Mouse (Mus musculus): ENCODE measurements around the gene Wdr54. TPM values are rescaled to one million over a fixed set of nuclear protein-coding genes. Genes with fewer than 3 reads are reported as not detected.

Gene Wdr54
- polyA plus RNA-seq, 1 experiment from 2014 or later, result 18.0 TPM

GRCm38 (mm10) chr6:83104158-83104557 is 52.0 kb downstream of the Wdr54 start:
- 60% methylated on average over 4 of the region's 4 CpGs for WGBS
- H3K4me1 ChIP-seq (replicated peaks; ENCODE audit: control insufficient read depth, insufficient read depth, low read length), result peaks cover 24% of the 10 kb centered on the region
- DNase-seq (ENCODE audit: low spot score), result no peak
- H3K4me2 ChIP-seq (replicated peaks), result no peak overlapping the region
- no peaks in the 10 kb centered on the region for H3K27me3 ChIP-seq (ENCODE audit: control insufficient read depth, insufficient read depth, low read length)
- ATAC-seq (ENCODE audit: low FRiP score), result no peak
- no peak overlapping the region for H3K4me3 ChIP-seq (replicated peaks; ENCODE audit: low read length)
- no peak overlapping the region for H3K9ac ChIP-seq
- H3K27ac ChIP-seq, result no peak overlapping the region
- H3K36me3 ChIP-seq (replicated peaks; ENCODE audit: control insufficient read depth, insufficient read depth), result peaks cover 18% of the 10 kb centered on the region
- no peaks in the 10 kb centered on the region for H3K9me3 ChIP-seq (ENCODE audit: control insufficient read depth, low read length)

DNA sequence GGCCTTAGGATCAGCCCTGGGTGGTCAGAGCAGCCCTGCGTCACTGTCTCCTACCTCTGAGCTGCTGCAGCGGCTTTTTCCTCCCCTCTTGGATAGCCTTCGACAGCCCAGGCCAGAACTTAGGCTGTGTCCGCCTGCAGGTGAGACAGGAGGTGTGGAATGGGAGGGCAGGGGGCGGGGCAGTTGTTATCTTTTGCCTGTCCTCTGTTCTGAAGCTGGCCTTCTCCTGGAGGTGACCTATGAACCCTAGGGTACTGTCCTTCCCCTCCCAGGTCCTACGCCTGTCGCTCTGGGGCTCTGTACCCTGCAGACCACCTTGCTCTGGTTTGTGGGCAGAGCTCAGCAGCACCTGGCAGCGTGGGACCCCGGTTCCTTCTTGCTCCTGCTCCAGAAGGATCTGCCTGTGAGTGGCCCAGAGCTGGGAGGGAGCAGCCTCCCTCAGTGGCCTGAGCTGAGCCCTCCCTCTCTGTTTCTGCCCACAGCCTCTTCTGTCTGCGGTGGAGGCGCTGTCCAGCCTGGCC is 53.0 kb downstream of the Wdr54 start:
- H3K4me1 ChIP-seq (replicated peaks; ENCODE audit: control insufficient read depth, insufficient read depth, low read length), result peaks cover 18% of the 10 kb centered on the region
- 51% methylated on average over 11 of the region's 11 CpGs for WGBS
- no peaks in the 10 kb centered on the region for H3K27me3 ChIP-seq (ENCODE audit: control insufficient read depth, insufficient read depth, low read length)
- H3K9me3 ChIP-seq (ENCODE audit: control insufficient read depth, low read length), result no peaks in the 10 kb centered on the region
- DNase-seq (ENCODE audit: low spot score) (no peak), ATAC-seq (ENCODE audit: low FRiP score) (no peak)
- peak overlapping the region; percentile 75 for H3K9ac ChIP-seq
- H3K36me3 ChIP-seq (replicated peaks; ENCODE audit: control insufficient read depth, insufficient read depth), result peaks cover 18% of the 10 kb centered on the region
- H3K4me2 ChIP-seq (replicated peaks), result peak overlapping the region; percentile 95
- H3K27ac ChIP-seq, result no peak overlapping the region
- H3K4me3 ChIP-seq (replicated peaks; ENCODE audit: low read length), result peak overlapping the region; percentile 53

- peaks cover 7% of the 10 kb centered on the region for H3K36me3 ChIP-seq (replicated peaks; ENCODE audit: control insufficient read depth, insufficient read depth)
- H3K9me3 ChIP-seq (ENCODE audit: control insufficient read depth, low read length), result no peaks in the 10 kb centered on the region
- DNase-seq (ENCODE audit: low spot score) (peak; percentile 58), ATAC-seq (ENCODE audit: low FRiP score) (peak; percentile 79)
- WGBS, result under 1% methylated on average over 73 of the region's 74 CpGs
- H3K4me2 ChIP-seq (replicated peaks), result peak overlapping the region; percentile 95
- no peaks in the 10 kb centered on the region for H3K27me3 ChIP-seq (ENCODE audit: control insufficient read depth, insufficient read depth, low read length)
- peaks cover 12% of the 10 kb centered on the region for H3K4me1 ChIP-seq (replicated peaks; ENCODE audit: control insufficient read depth, insufficient read depth, low read length)
- peak overlapping the region; percentile 63 for H3K27ac ChIP-seq
- H3K9ac ChIP-seq, result peak overlapping the region; percentile 75
- peak overlapping the region; percentile 53 for H3K4me3 ChIP-seq (replicated peaks; ENCODE audit: low read length)
These were observed 54.3 kb downstream of the Wdr54 start for GRCm38 (mm10) chr6:83101688-83102556.

DNA sequence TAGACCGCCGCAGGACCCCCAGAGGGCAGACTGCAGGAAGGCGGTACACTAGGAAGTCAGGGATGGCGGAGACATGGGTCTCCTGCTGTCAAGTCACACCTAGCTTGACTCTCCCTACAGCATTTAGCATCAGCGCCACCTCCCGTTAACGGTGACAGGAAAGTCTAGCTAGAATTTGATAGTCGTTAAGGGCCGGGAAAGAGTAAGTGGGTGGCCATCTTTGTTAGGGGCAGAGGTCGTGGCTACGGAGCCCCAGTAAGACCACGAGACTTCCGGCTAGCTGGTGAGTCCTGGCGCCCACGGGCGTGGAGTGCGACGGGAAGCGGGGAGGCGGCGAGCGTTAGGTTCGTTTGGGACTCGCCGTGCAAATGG is 54.9 kb downstream of the Wdr54 start, which contains the start of the genes Ccdc142 and Gm42688:
Ccdc142 (plus strand) TSS at position 286 of the 372 bp plus-strand sequence.
Gm42688 (plus strand) TSS at position 302 of the 372 bp plus-strand sequence.
- peaks cover 12% of the 10 kb centered on the region for H3K4me1 ChIP-seq (replicated peaks; ENCODE audit: control insufficient read depth, insufficient read depth, low read length)
- H3K36me3 ChIP-seq (replicated peaks; ENCODE audit: control insufficient read depth, insufficient read depth), result peaks cover 3% of the 10 kb centered on the region; the same call in 1 of the 2 replicates

More for the DNA sequence above, 54.9 kb downstream of the Wdr54 start, which contains the start of the genes Ccdc142 and Gm42688:
- Histone ChIP-seq H3K4me3 (replicated peaks; ENCODE audit: low read length) (peak within 1 kb of the TSS; percentile 53), H3K4me2 (replicated peaks) (peak within 1 kb of the TSS; percentile 95), H3K27me3 (ENCODE audit: control insufficient read depth, insufficient read depth, low read length) (no peaks in the 10 kb centered on the region), H3K9me3 (ENCODE audit: control insufficient read depth, low read length) (no peaks in the 10 kb centered on the region), H3K9ac (peak within 1 kb of the TSS; percentile 75), H3K27ac (peak within 1 kb of the TSS; percentile 63)
- DNase-seq (ENCODE audit: low spot score), result peak; percentile 85
- peak; percentile 88 for ATAC-seq (ENCODE audit: low FRiP score)
- WGBS, result under 1% methylated on average over 25 of the region's 25 CpGs

Other genes with a start within 250 kb of the Wdr54 start
- gene Sema4f, start 216.6 kb downstream of the Wdr54 start, polyA plus RNA-seq (2014; fragmentation: Nextera tagmentation; extraction: Ambion mirVana), result 14.0 and 14.4 TPM in 2 replicates
- 0.16 TPM in 1 of 2 replicates, not detected in the other for gene M1ap, start 209.5 kb downstream of the Wdr54 start, polyA plus RNA-seq (2014; fragmentation: Nextera tagmentation; extraction: Ambion mirVana)
- gene Dok1, start 122.9 kb downstream of the Wdr54 start, polyA plus RNA-seq (2014; fragmentation: Nextera tagmentation; extraction: Ambion mirVana), result 1.2 and 2.2 TPM in 2 replicates
- 3.5 and 4.9 TPM in 2 replicates for gene Loxl3, start 122.2 kb downstream of the Wdr54 start, polyA plus RNA-seq (2014; fragmentation: Nextera tagmentation; extraction: Ambion mirVana)
- 109 and 111 TPM in 2 replicates for gene Aup1, start 101.9 kb downstream of the Wdr54 start, polyA plus RNA-seq (2014; fragmentation: Nextera tagmentation; extraction: Ambion mirVana)
- 40.4 and 42.9 TPM in 2 replicates for gene Htra2, start 101.1 kb downstream of the Wdr54 start, polyA plus RNA-seq (2014; fragmentation: Nextera tagmentation; extraction: Ambion mirVana)
- 0.29 TPM in 2 replicates for gene Dqx1, start 98.6 kb downstream of the Wdr54 start, polyA plus RNA-seq (2014; fragmentation: Nextera tagmentation; extraction: Ambion mirVana)
- 0.22 TPM in 1 of 2 replicates, not detected in the other for gene Tlx2, start 86.1 kb downstream of the Wdr54 start, polyA plus RNA-seq (2014; fragmentation: Nextera tagmentation; extraction: Ambion mirVana)
- gene Pcgf1, start 78.5 kb downstream of the Wdr54 start, polyA plus RNA-seq (2014; fragmentation: Nextera tagmentation; extraction: Ambion mirVana), result 36.3 and 36.7 TPM in 2 replicates
- gene Lbx2, start 70.0 kb downstream of the Wdr54 start, polyA plus RNA-seq (2014; fragmentation: Nextera tagmentation; extraction: Ambion mirVana), result not detected in 2 replicates
- 3.5 and 4.2 TPM in 2 replicates for gene Ccdc142, start 54.8 kb downstream of the Wdr54 start, polyA plus RNA-seq (2014; fragmentation: Nextera tagmentation; extraction: Ambion mirVana)
- gene Gm42688, start 54.8 kb downstream of the Wdr54 start, polyA plus RNA-seq (2014; fragmentation: Nextera tagmentation; extraction: Ambion mirVana), result 4.9 and 5.3 TPM in 2 replicates
- gene Mrpl53, start 47.4 kb downstream of the Wdr54 start, polyA plus RNA-seq (2014; fragmentation: Nextera tagmentation; extraction: Ambion mirVana), result 110 and 129 TPM in 2 replicates
- gene Mogs, start 40.9 kb downstream of the Wdr54 start, polyA plus RNA-seq (2014; fragmentation: Nextera tagmentation; extraction: Ambion mirVana), result 23.9 and 24.0 TPM in 2 replicates
- gene Wbp1, start 34.8 kb downstream of the Wdr54 start, polyA plus RNA-seq (2014; fragmentation: Nextera tagmentation; extraction: Ambion mirVana), result 114 and 134 TPM in 2 replicates
- 15.4 and 15.8 TPM in 2 replicates for gene Ino80b, start 31.0 kb downstream of the Wdr54 start, polyA plus RNA-seq (2014; fragmentation: Nextera tagmentation; extraction: Ambion mirVana)
- 8.9 and 9.8 TPM in 2 replicates for gene Rtkn, start 20.9 kb downstream of the Wdr54 start, polyA plus RNA-seq (2014; fragmentation: Nextera tagmentation; extraction: Ambion mirVana)
- 7.1 and 7.5 TPM in 2 replicates for gene 1700003E16Rik, start within 50 bp of the Wdr54 start, polyA plus RNA-seq (2014; fragmentation: Nextera tagmentation; extraction: Ambion mirVana)
- gene Dctn1, start 9.5 kb upstream of the Wdr54 start, polyA plus RNA-seq (2014; fragmentation: Nextera tagmentation; extraction: Ambion mirVana), result 147 and 155 TPM in 2 replicates
- gene Slc4a5, start 63.4 kb upstream of the Wdr54 start, polyA plus RNA-seq (2014; fragmentation: Nextera tagmentation; extraction: Ambion mirVana), result 3.5 and 4.8 TPM in 2 replicates
- 30.4 and 35.7 TPM in 2 replicates for gene Mthfd2, start 169.5 kb upstream of the Wdr54 start, polyA plus RNA-seq (2014; fragmentation: Nextera tagmentation; extraction: Ambion mirVana)
- gene Mob1a, start 169.6 kb upstream of the Wdr54 start, polyA plus RNA-seq (2014; fragmentation: Nextera tagmentation; extraction: Ambion mirVana), result 27.8 and 30.6 TPM in 2 replicates
- 60.3 and 61.5 TPM in 2 replicates for gene Bola3, start 192.8 kb upstream of the Wdr54 start, polyA plus RNA-seq (2014; fragmentation: Nextera tagmentation; extraction: Ambion mirVana)

Measured in hindbrain, embryonic 14.5 days (tissue).